Mouse (Mus musculus) forebrain, postnatal 0 days (tissue): ENCODE measurements at regions not wholly inside any gene's neighbourhood (a gene's known extent, or its start where the extent isn't known, plus 50 kb on each side); places are given as distances from the start of the nearest gene placed in this dataset.

ENCODE experiments used
- ATAC-seq: fragments of 200-750 bp; cut with Nextera tagmentation; 2 replicates; pipeline ENCODE4 v1.8.0; 2017; ENCODE audit warnings: mild to moderate bottlenecking, moderate library complexity
- DNase-seq: peaks from one replicate; pipeline ENCODE4 v3.0.0-alpha.2; 2015
- H3K27ac ChIP-seq: fragments of 300-500 bp; sonication (generic); 2 replicates; pipeline ENCODE4 v1.5.1; 2014; ENCODE audit warnings: low read depth, mild to moderate bottlenecking, antibody characterized with exemption, low read length, moderate library complexity, mixed read lengths
- H3K27me3 ChIP-seq: fragments of 300-500 bp; sonication (generic); 2 replicates; pipeline ENCODE4 v1.6.1; 2014; ENCODE audit warnings: mild to moderate bottlenecking, low read length, mixed read lengths; ENCODE audit not compliant: insufficient read depth
- H3K36me3 ChIP-seq: fragments of 300-500 bp; sonication (generic); 2 replicates; pipeline ENCODE4 v1.6.1; 2014; ENCODE audit warnings: mild to moderate bottlenecking, moderate library complexity; ENCODE audit not compliant: insufficient read depth
- H3K4me1 ChIP-seq: fragments of 300-500 bp; sonication (generic); 2 replicates; pipeline ENCODE4 v1.6.1; 2014; ENCODE audit warnings: antibody characterized with exemption; ENCODE audit not compliant: insufficient read depth
- H3K4me2 ChIP-seq: fragments of 300-500 bp; sonication (generic); 2 replicates; pipeline ENCODE4 v1.6.1; 2014; ENCODE audit warnings: low read depth, mild to moderate bottlenecking, moderate library complexity
- H3K4me3 ChIP-seq: fragments of 300-500 bp; sonication (generic); 2 replicates; pipeline ENCODE4 v1.5.1; 2014; ENCODE audit warnings: low read depth, low read length, mixed read lengths
- H3K9ac ChIP-seq: fragments of 300-500 bp; sonication (generic); 2 replicates; pipeline ENCODE4 v1.6.1; 2014; ENCODE audit warnings: mild to moderate bottlenecking
- H3K9me3 ChIP-seq: fragments of 300-500 bp; sonication (generic); 2 replicates; pipeline ENCODE4 v1.6.1; 2016; ENCODE audit warnings: low read length
- CTCF ChIP-seq: sonication (generic); IDR thresholded peaks from 2 replicates; pipeline ENCODE4 v1.5.1; 2016; ENCODE audit warnings: antibody characterized with exemption, control low read depth, low read depth

DNA sequence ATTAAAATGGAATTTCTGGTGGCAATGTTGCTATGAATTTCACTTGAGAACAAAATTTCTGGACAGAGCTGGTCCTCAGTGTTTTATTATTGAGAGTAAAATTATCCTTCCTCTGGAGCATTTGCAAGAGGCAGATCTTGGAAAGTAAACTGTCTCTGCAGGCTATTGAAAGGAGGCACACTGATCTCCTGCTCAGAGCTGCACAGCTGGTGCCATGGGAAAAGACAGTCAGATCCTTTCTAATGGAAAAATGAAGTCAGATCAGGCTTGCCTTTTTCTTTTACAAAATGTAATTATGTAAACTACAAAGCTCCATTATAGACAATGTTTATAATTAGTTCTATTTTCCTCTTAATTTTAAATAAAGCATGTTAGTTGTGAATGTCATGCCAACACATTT lies 1473.3 kb upstream of the G6pd2 start:
- H3K27me3 ChIP-seq = no peaks in the 10 kb centered on the region
- no peak overlapping the region for H3K4me3 ChIP-seq
- H3K9me3 ChIP-seq = no peaks in the 10 kb centered on the region
- H3K4me2 ChIP-seq = no peak overlapping the region
- no peaks in the 10 kb centered on the region for H3K4me1 ChIP-seq
- DNase-seq (peak; percentile 4), ATAC-seq (no peak; the same call in 1 of the 2 replicates)
- no peak overlapping the region for H3K9ac ChIP-seq
- no peak overlapping the region for H3K27ac ChIP-seq
- no peaks in the 10 kb centered on the region for H3K36me3 ChIP-seq
- TF ChIP-seq CTCF = no peak
